Mouse (Mus musculus) ES-E14 (cell line): ENCODE measurements around the gene Lrp1. TPM values are rescaled to one million over a fixed set of nuclear protein-coding genes. Genes with fewer than 3 reads are reported as not detected.

Experiments used
- DNase-seq: peaks from one replicate; pipeline ENCODE4 v3.0.0-alpha.2; 2013; ENCODE audit warnings: low read depth, low spot score
- H3K27ac ChIP-seq: 2 replicates; pipeline ENCODE4 v1.5.1; 2012; ENCODE audit warnings: low read depth, mild to moderate bottlenecking, low read length, moderate library complexity, mixed read lengths; ENCODE audit not compliant: poor library complexity, insufficient read depth, severe bottlenecking
- H3K36me3 ChIP-seq: 2 replicates; pipeline ENCODE4 v1.6.1; 2012; ENCODE audit warnings: mild to moderate bottlenecking, low read length, moderate library complexity, mixed read lengths; ENCODE audit not compliant: control insufficient read depth, poor library complexity, insufficient read depth, severe bottlenecking
- H3K4me1 ChIP-seq, 2 experiments: fragments of 150-350 bp in 1 of 2; sonication (generic) in 1 of 2; 2 replicates each; pipeline ENCODE4 v1.6.1; 2012; ENCODE audit warnings: low read length in 2 of 2, mild to moderate bottlenecking in 1 of 2, mixed read lengths in 1 of 2; ENCODE audit not compliant: control insufficient read depth in 2 of 2, insufficient read depth in 2 of 2, poor library complexity in 1 of 2
- H3K4me3 ChIP-seq, 2 experiments: fragments of 150-350 bp in 1 of 2; sonication (generic) in 1 of 2; 2 replicates each; pipeline ENCODE4 v1.5.1; 2012; ENCODE audit warnings: low read length in 2 of 2, low read depth in 1 of 2, mild to moderate bottlenecking in 1 of 2, mixed read lengths in 1 of 2; ENCODE audit not compliant: insufficient read depth in 1 of 2, poor library complexity in 1 of 2, severe bottlenecking in 1 of 2
- H3K9ac ChIP-seq: 2 replicates; pipeline ENCODE4 v1.6.1; 2012; ENCODE audit warnings: low read depth, mild to moderate bottlenecking, low read length, mixed read lengths; ENCODE audit not compliant: poor library complexity, insufficient read depth, severe bottlenecking
- H3K9me3 ChIP-seq: fragments of 150-350 bp; sonication (generic); 2 replicates; pipeline ENCODE4 v1.6.1; 2012; ENCODE audit warnings: low read depth, mild to moderate bottlenecking, low read length; ENCODE audit not compliant: control insufficient read depth, insufficient read depth
- CHD2 ChIP-seq: IDR thresholded peaks from 2 replicates; pipeline ENCODE4 v1.6.1; 2014; ENCODE audit warnings: mild to moderate bottlenecking, low read depth, low read length, inconsistent platforms
- HCFC1 ChIP-seq: IDR thresholded peaks from 2 replicates; pipeline ENCODE4 v1.6.1; 2012; ENCODE audit warnings: low read length, inconsistent platforms, borderline replicate concordance; ENCODE audit not compliant: insufficient read depth
- MAFK ChIP-seq: IDR thresholded peaks from 2 replicates; pipeline ENCODE4 v1.6.1; 2014; ENCODE audit warnings: mild to moderate bottlenecking, low read depth, low read length, inconsistent platforms; ENCODE audit not compliant: insufficient read depth
- ZC3H11A ChIP-seq: IDR thresholded peaks from 2 replicates; pipeline ENCODE4 v1.6.1; 2012; ENCODE audit warnings: low read depth, mild to moderate bottlenecking, inconsistent platforms, low read length, borderline replicate concordance
- ZNF384 ChIP-seq: IDR thresholded peaks from 2 replicates; pipeline ENCODE4 v1.6.1; 2012; ENCODE audit warnings: low read depth, low read length, inconsistent platforms
- in situ Hi-C, 2 experiments: fragments of 600-800 bp; cut with MboI; formaldehyde crosslinking; loops; one replicate each; pipeline ENCODE4 v1.15.1; 2025; ENCODE audit warnings: low sequenced_read_pairs in 2 of 2, inconsistent platforms in 1 of 2; ENCODE audit not compliant: unreplicated experiment in 2 of 2
- total RNA-seq: library from RNA; depleted of rRNA; stranded (reverse); fragments of 300-350 nt; gene quantifications from 2 replicates; pipeline ENCODE4 v1.2.3, GENCODE M21; 2012

Gene Lrp1
- total RNA-seq, 1 experiment = 69.6 TPM

DNA sequence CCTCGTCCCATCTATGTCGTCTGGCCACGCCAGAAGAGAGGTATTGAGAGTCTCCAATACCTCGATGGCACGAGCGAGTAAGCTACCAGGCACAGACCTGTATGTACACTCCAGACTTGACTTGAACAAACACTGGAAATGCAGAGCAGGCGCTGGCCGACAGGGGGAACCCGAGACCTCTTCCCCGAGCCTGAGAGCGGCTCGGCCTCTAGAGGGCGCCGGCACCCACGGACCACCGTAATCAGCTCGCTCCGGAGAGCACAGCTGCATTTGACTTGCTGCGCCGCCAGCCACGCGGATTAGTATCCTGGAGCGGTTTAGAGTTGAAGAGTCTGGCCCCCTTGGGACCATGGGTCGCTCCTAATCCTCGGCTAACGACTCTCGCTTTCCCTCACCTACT is 108.1 kb downstream of the Lrp1 start:
- in situ Hi-C loops = no loop called here
- Histone ChIP-seq H3K27ac (no peak overlapping the region), H3K4me1 (peaks cover 6 to 55% of the 10 kb centered on the region in 2 experiments), H3K4me3 (peak overlapping the region; percentile 7 to 38; a peak in 3 of 4 replicates), H3K36me3 (peaks cover 10% of the 10 kb centered on the region), H3K9ac (peak overlapping the region; percentile 27), H3K9me3 (no peaks in the 10 kb centered on the region)
- TF ChIP-seq MAFK (no peak), ZC3H11A (peak; percentile 63; the same call in 1 of the 2 replicates), ZNF384 (0 out of 2 replicates have a peak, but pooled peaks have one; percentile 40), HCFC1 (peak; percentile 76)
- DNase-seq = peak; percentile 87

- H3K36me3 ChIP-seq = peaks cover 5% of the 10 kb centered on the region
- H3K9ac ChIP-seq = peak overlapping the region; percentile 21; the same call in 1 of the 2 replicates
- DNase-seq = no peak
- H3K4me1 ChIP-seq = peaks cover 6 to 51% of the 10 kb centered on the region in 2 experiments
- in situ Hi-C loops = no loop called here
- H3K9me3 ChIP-seq = no peaks in the 10 kb centered on the region
- H3K27ac ChIP-seq = no peak overlapping the region
- no peak for TF ChIP-seq HCFC1
- TF ChIP-seq ZNF384 = no peak
- TF ChIP-seq CHD2 = no peak
- TF ChIP-seq MAFK = no peak
- no peak for TF ChIP-seq ZC3H11A
- peak overlapping the region in 1 of 2 experiments; percentile 70; a peak in 2 of 4 replicates for H3K4me3 ChIP-seq
Measured at GRCm38 (mm10) chr10:127512307-127512666, 108.7 kb downstream of the Lrp1 start.

DNA sequence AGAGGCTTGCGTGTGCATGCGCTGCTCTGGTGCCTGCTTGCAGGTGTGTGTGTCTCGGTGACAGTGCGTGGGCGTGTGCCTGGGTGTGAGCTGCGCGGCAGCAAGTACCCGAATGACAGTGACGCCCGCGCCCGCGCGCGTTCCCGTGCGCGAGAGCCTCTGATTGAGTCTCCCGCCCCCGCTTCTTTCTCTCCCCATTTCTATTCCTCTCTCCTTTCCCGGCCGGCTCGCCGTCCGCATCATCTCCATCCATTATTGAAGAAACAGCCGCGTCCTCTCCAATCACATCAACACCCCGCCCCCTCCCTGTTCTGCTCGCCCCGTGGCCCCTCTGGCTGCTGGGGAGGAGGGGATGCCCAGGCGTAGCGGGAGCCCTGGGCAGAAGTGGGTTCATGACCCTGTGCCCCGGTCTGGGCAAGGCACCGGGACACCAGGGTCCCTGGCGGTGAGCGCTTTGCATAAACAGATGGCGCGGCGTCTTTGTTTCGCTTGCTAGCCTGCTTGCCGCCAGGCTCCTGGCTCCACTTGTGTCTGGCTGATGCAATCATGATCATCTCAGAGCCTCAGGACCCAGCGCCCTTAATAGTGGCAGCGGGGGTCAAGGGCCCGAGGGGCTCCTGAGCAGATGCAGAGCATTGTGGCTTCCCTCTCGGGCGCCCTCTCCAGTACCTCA is 109.2 kb downstream of the Lrp1 start:
- in situ Hi-C loops = no loop called here
- TF ChIP-seq CHD2 (no peak), ZC3H11A (no peak), ZNF384 (no peak), HCFC1 (no peak), MAFK (no peak)
- peak overlapping the region; percentile 61 for H3K9ac ChIP-seq

DNA sequence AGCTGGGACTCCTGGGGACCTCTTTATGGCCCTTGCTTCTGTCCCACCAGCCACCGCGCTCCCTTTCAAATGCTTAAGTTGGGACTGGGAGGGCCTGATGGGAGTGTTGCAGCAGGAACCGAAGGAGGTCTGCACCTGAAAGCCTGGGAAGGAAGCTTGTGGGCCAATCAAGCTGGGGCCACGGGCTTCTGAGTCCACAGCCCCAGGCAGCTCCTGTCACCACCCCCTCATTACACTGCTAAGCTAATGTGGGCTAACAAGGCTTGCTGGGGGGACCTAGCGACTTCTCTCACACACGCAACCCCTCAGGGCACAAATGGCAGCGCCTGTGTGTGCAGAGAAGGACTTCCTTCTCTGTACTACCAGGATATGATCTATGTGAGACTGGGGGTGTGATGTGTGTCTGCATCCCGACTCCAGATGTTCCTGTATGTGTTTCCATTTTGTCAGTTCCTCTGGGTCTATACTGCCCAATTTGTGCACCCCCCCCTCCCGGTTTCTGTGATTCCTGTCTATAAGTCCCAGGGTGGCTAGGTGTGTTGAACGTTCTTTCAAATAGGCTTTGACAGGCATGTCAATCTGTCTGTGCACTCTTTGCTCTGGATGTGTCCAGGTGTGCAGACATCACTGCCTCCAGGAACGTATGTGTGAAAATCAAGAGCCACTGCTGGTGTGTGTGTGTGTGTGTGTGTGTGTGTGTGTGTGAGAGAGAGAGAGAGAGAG is 109.9 kb downstream of the Lrp1 start:
- in situ Hi-C loops = no loop called here
- DNase-seq = no peak
- Histone ChIP-seq H3K4me1 (peaks cover 5 to 46% of the 10 kb centered on the region in 2 experiments), H3K36me3 (no peaks in the 10 kb centered on the region), H3K4me3 (peak overlapping the region; percentile 64 to 70; a peak in 2 of 4 replicates), H3K9me3 (no peaks in the 10 kb centered on the region), H3K27ac (no peak overlapping the region), H3K9ac (no peak overlapping the region)
- TF ChIP-seq ZC3H11A (no peak), MAFK (no peak), CHD2 (no peak), ZNF384 (no peak), HCFC1 (no peak)

More for the DNA sequence above, 109.2 kb downstream of the Lrp1 start:
- Histone ChIP-seq H3K36me3 (no peaks in the 10 kb centered on the region; the same call in 1 of the 2 replicates), H3K4me3 (peak overlapping the region; percentile 64 to 70), H3K27ac (no peak overlapping the region), H3K4me1 (peaks cover 5 to 50% of the 10 kb centered on the region in 2 experiments), H3K9me3 (no peaks in the 10 kb centered on the region)
- DNase-seq = no peak
